Mouse (Mus musculus) gastrocnemius, postnatal 14 days (tissue): Measurements from ENCODE around the gene C3. TPM values are rescaled to one million over a fixed set of nuclear protein-coding genes. Genes with fewer than 3 reads are reported as not detected.

Experiments
- DNase-seq: peaks from one replicate; pipeline ENCODE4 v3.0.0; 2021; ENCODE audit warnings: mixed read lengths
- intact Hi-C: fragments of 180-260 bp; cut with DNase I; formaldehyde crosslinking; loops from one replicate; pipeline ENCODE4 v1.15.1; 2025; ENCODE audit warnings: low total_unique reads
- total RNA-seq, 2 experiments: library from RNA; stranded (reverse); gene quantifications; 2 replicates each; pipeline ENCODE4 v1.2.3; 2021

The C3 gene
- total RNA-seq, 2 experiments from 2014 or later: 0.60 to 1.2 TPM

- intact Hi-C loops: no loop called here
- no peak for DNase-seq
These were observed 2.2 kb upstream of the C3 start for GRCm38 (mm10) chr17:57229851-57230727.

- no peak for DNase-seq
These were observed 937 bp upstream of the C3 start for GRCm38 (mm10) chr17:57228873-57229272.

GRCm38 (mm10) chr17:57227468-57227867 lies 468 bp downstream of the C3 start:
- intact Hi-C loops: no loop called here
- no peak for DNase-seq

More at GRCm38 (mm10) chr17:57228873-57229272, 937 bp upstream of the C3 start:
- intact Hi-C loops: no loop called here

GRCm38 (mm10) chr17:57223313-57223712 lies 4.6 kb downstream of the C3 start:
- intact Hi-C loops: no loop called here
- DNase-seq: no peak

- intact Hi-C loops: no loop called here
- DNase-seq: no peak
These were observed 6.0 kb downstream of the C3 start for GRCm38 (mm10) chr17:57221911-57222310.

- DNase-seq: no peak
- intact Hi-C loops: loop anchor here (2.0 to 5.0 kb wide), 2 partner anchors 57 to 119 kb away; partner anchors contain the start of gene Vav1
These were observed 8.1 kb downstream of the C3 start for GRCm38 (mm10) chr17:57219884-57220207.

GRCm38 (mm10) chr17:57219167-57219883 lies 8.6 kb downstream of the C3 start:
- intact Hi-C loops: loop anchor here (2.0 to 5.0 kb wide), 2 partner anchors 58 to 119 kb away; partner anchors contain the start of gene Vav1
- DNase-seq: peak; percentile 80

- intact Hi-C loops: loop anchor here (2.0 to 5.0 kb wide), 2 partner anchors 59 to 120 kb away; partner anchors contain the start of gene Vav1
- no peak for DNase-seq
These were observed 9.5 kb downstream of the C3 start for GRCm38 (mm10) chr17:57218335-57218900.

- intact Hi-C loops: loop anchor here (5.0 kb wide), 1 partner anchor 62 kb away; the partner anchor contains the start of gene Vav1
- DNase-seq: no peak
These were observed 13.1 kb downstream of the C3 start for GRCm38 (mm10) chr17:57214676-57215387.

GRCm38 (mm10) chr17:57211501-57211900 lies 16.4 kb downstream of the C3 start:
- intact Hi-C loops: no loop called here
- no peak for DNase-seq

GRCm38 (mm10) chr17:57209330-57209729 lies 18.6 kb downstream of the C3 start:
- no peak for DNase-seq
- intact Hi-C loops: no loop called here

- intact Hi-C loops: loop anchor here (2.0 kb wide), 1 partner anchor 75 kb away; no protein-coding TSS in a partner anchor
- DNase-seq: no peak
These were observed 20.0 kb downstream of the C3 start for GRCm38 (mm10) chr17:57207938-57208337.

GRCm38 (mm10) chr17:57201841-57202724 lies 25.9 kb downstream of the C3 start:
- intact Hi-C loops: no loop called here
- no peak for DNase-seq

GRCm38 (mm10) chr17:57198252-57198651 lies 29.7 kb downstream of the C3 start:
- intact Hi-C loops: no loop called here
- no peak for DNase-seq

GRCm38 (mm10) chr17:57195326-57196010 lies 32.5 kb downstream of the C3 start:
- intact Hi-C loops: no loop called here
- DNase-seq: no peak

GRCm38 (mm10) chr17:57194771-57195170 lies 33.2 kb downstream of the C3 start:
- intact Hi-C loops: no loop called here
- DNase-seq: no peak

GRCm38 (mm10) chr17:57194041-57194507 lies 33.9 kb downstream of the C3 start, which contains the start of gene Tnfsf14:
Tnfsf14 (minus strand) TSS chr17:57194177.
- intact Hi-C loops: no loop called here
- DNase-seq: no peak
